Mouse (Mus musculus) stomach, embryonic 15.5 days (tissue): ENCODE data around the gene Nt5c2. TPM values are rescaled to one million over a fixed set of nuclear protein-coding genes. Genes with fewer than 3 reads are reported as not detected.
A peak's percentile ranks its signal among the peaks of the same experiment; 100 is the strongest.

ENCODE experiments used
- ATAC-seq: fragments of 200-750 bp; cut with Nextera tagmentation; 2 replicates; pipeline ENCODE4 v1.8.0; 2017; ENCODE audit warnings: low read depth, moderate number of reproducible peaks, moderate TSS enrichment; ENCODE audit not compliant: insufficient read depth, low FRiP score
- H3K27ac ChIP-seq: fragments of 300-500 bp; sonication (generic); 2 replicates; pipeline ENCODE4 v1.5.1; 2015; ENCODE audit warnings: mild to moderate bottlenecking, inconsistent platforms
- H3K27me3 ChIP-seq: fragments of 300-500 bp; sonication (generic); replicated peaks from 2 replicates; pipeline ENCODE4 v1.6.1; 2015; ENCODE audit warnings: inconsistent platforms
- H3K36me3 ChIP-seq: fragments of 300-500 bp; sonication (generic); 2 replicates; pipeline ENCODE4 v1.6.1; 2015; ENCODE audit warnings: inconsistent platforms
- H3K4me1 ChIP-seq: fragments of 300-500 bp; sonication (generic); 2 replicates; pipeline ENCODE4 v1.6.1; 2015; ENCODE audit warnings: inconsistent platforms
- H3K4me2 ChIP-seq: fragments of 300-500 bp; sonication (generic); 2 replicates; pipeline ENCODE4 v1.6.1; 2015; ENCODE audit warnings: mild to moderate bottlenecking, inconsistent platforms
- H3K4me3 ChIP-seq: fragments of 300-500 bp; sonication (generic); replicated peaks from 2 replicates; pipeline ENCODE4 v1.5.1; 2015; ENCODE audit warnings: inconsistent platforms
- H3K9ac ChIP-seq: fragments of 300-500 bp; sonication (generic); 2 replicates; pipeline ENCODE4 v1.6.1; 2015; ENCODE audit warnings: inconsistent platforms
- H3K9me3 ChIP-seq: fragments of 300-500 bp; sonication (generic); 2 replicates; pipeline ENCODE4 v1.6.1; 2016; ENCODE audit warnings: inconsistent platforms
- WGBS: fragments of 180-500 bp; shearing (Covaris S2); methylation state at CpG from one replicate; pipeline ENCODE4 v1.1.7; 2015; 5-methylcytosine and 5-hydroxymethylcytosine counted together
- polyA plus RNA-seq: library from polyadenylated mRNA; unstranded; fragments of >200 nt; fragmentation: Nextera tagmentation; extraction: Ambion mirVana; gene quantifications from 2 replicates; pipeline ENCODE4 v1.2.1, GENCODE M21; 2015

Gene Nt5c2
- polyA plus RNA-seq, 1 experiment from 2014 or later = 69.4 TPM

DNA sequence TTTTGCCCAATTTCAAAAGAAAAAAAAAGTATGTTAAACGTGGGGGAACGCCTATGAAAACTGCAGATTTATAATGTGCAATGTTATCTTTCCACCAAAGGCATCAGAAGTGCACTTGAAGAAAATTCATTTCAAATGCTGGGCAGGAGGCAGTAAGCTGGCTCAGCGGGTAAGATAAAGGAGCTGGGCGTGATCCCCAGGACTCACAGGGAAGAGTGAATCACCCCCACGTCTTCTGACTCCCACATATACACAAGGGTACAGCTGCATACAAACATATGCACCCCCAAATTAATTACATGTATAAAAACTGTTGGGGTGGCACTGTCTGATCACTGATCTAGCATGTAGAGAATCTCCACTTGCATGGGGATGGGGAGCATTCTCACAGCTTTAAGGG, 82.3 kb downstream of the Nt5c2 start:
- Histone ChIP-seq H3K4me2 (no peak overlapping the region), H3K36me3 (no peaks in the 10 kb centered on the region), H3K9ac (no peak overlapping the region), H3K4me3 (no peak overlapping the region), H3K9me3 (no peaks in the 10 kb centered on the region), H3K27ac (no peak overlapping the region), H3K4me1 (peaks cover 1% of the 10 kb centered on the region; the same call in 1 of the 2 replicates), H3K27me3 (no peaks in the 10 kb centered on the region)
- WGBS = 72% methylated on average over 5 of the region's 5 CpGs
- no peak for ATAC-seq

DNA sequence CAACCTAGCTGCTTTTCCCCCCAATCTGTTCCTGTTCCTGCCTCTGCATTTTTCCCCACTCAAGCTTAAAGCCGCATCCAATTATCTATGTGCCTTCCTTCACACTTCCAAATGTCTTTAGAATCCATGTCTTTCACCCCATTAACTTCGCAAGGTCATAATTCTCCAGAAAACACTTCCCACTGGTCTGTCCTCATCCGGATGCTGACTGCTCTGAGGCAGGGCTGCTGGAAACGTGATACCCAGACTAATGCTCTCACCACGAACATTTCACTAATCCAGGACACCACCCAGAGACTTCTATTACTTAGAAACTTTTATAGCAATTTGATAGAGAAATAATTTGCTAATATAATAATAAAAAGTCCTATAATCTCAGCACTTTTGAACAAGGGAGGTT, 84.9 kb downstream of the Nt5c2 start:
- Histone ChIP-seq H3K36me3 (no peaks in the 10 kb centered on the region), H3K4me2 (no peak overlapping the region), H3K27me3 (no peaks in the 10 kb centered on the region), H3K4me1 (peaks cover 10% of the 10 kb centered on the region), H3K9me3 (no peaks in the 10 kb centered on the region), H3K27ac (no peak overlapping the region), H3K4me3 (no peak overlapping the region), H3K9ac (no peak overlapping the region)
- 74% methylated on average over 5 of the region's 5 CpGs for WGBS
- no peak for ATAC-seq

DNA sequence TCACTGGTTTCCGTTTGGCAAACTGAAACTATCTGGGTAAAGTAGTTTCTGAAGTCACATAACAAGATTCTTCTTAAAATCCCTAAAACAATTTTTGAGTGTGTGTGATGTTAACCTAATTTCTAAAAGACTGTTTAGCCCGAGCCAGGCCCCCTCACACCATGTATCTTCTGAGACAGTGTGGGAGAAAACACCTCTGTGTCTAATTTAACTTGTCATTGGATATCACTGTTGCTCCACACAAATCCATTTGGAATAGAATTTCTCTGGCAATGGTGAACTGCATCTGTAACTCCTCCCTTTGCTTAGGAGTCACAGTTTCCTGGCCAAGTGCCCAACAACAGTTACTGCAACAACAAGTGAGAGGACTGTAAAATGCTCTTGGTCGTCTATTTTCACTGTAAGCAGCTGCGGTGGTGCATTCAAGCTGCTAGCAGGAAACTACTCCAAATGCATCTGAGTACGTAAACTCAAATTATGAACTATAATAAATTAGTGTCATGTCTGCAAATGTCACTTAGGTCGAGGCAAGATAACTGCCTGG, 85.8 kb downstream of the Nt5c2 start:
- Histone ChIP-seq H3K4me1 (peaks cover 10% of the 10 kb centered on the region), H3K27me3 (no peaks in the 10 kb centered on the region), H3K4me2 (no peak overlapping the region), H3K27ac (no peak overlapping the region), H3K36me3 (no peaks in the 10 kb centered on the region), H3K9me3 (no peaks in the 10 kb centered on the region), H3K9ac (no peak overlapping the region), H3K4me3 (no peak overlapping the region)
- WGBS = 38% methylated on average over 6 of the region's 6 CpGs
- no peak for ATAC-seq

DNA sequence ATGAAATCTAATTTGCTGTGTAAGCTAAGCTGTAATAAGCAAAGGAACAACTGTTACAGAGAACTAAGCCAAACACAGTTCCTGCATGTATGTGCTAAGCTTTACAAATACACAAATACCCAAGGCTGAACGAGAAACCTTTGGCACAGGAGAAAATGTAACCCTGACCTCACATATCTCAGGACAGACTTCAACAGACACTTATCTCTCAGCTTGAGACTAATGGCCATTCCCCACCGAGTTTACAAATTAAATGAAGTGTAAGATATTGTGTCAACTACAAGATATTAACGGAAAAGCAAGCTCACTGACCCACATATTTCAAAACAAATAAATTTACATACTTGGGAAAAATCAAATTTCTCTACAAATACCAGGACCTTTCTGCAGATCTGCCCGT, 86.8 kb downstream of the Nt5c2 start:
- no peak for ATAC-seq
- Histone ChIP-seq H3K9ac (no peak overlapping the region), H3K36me3 (no peaks in the 10 kb centered on the region), H3K4me1 (peaks cover 10% of the 10 kb centered on the region), H3K27me3 (no peaks in the 10 kb centered on the region), H3K9me3 (no peaks in the 10 kb centered on the region), H3K27ac (no peak overlapping the region), H3K4me2 (no peak overlapping the region), H3K4me3 (no peak overlapping the region)
- 42% methylated on average over 4 of the region's 4 CpGs for WGBS

DNA sequence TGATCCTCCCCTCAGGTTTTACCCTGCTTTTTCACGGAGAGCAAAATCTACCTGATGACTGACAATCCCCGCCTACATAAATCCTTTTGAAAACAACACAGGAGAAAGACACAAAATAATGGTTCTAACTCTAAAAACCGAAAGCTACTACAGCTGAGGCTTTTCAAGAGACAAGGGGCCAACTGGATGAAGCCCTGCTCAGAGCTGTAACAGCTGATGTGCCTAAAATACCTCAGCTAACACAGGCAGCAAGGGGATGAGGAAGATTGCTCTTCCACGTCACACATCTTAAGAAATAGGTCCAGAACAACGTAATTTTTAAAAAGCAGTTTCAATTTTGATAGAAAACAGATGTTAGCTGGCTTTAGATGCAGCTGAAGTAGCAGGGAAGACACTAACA, 88.0 kb downstream of the Nt5c2 start:
- Histone ChIP-seq H3K27ac (no peak overlapping the region), H3K4me2 (no peak overlapping the region), H3K36me3 (no peaks in the 10 kb centered on the region), H3K4me1 (peaks cover 10% of the 10 kb centered on the region), H3K27me3 (no peaks in the 10 kb centered on the region), H3K9me3 (no peaks in the 10 kb centered on the region), H3K4me3 (no peak overlapping the region), H3K9ac (no peak overlapping the region)
- 29% methylated on average over 5 of the region's 5 CpGs for WGBS
- no peak for ATAC-seq

DNA sequence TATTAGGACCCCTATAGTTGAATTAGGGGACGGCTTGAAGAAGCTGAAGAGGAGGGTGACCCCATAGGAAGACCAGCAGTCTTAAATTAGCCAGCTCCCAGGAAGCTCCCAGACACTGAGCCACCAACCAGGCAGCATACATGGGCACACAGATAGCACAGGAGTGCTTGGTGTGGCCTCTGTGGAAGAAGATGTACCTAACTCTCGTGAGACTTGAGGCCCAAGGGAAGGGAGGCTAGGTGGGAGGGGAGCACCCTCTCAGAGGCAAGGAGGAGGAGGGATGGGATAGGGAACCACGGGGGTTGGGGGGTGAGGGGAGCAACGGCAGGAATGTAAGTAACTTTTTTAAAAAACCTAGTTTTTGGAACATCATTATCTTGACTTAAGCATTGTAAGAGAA, 88.6 kb downstream of the Nt5c2 start:
- 47% methylated on average over 4 of the region's 4 CpGs for WGBS
- no peak overlapping the region for H3K4me2 ChIP-seq
- no peaks in the 10 kb centered on the region for H3K9me3 ChIP-seq
- H3K9ac ChIP-seq = no peak overlapping the region
- H3K4me3 ChIP-seq = no peak overlapping the region
- H3K27me3 ChIP-seq = no peaks in the 10 kb centered on the region
- H3K4me1 ChIP-seq = peaks cover 10% of the 10 kb centered on the region
- 0 out of 2 replicates have a peak overlapping the region, but pooled peaks have one; percentile 7 for H3K27ac ChIP-seq
- H3K36me3 ChIP-seq = no peaks in the 10 kb centered on the region
- no peak for ATAC-seq

DNA sequence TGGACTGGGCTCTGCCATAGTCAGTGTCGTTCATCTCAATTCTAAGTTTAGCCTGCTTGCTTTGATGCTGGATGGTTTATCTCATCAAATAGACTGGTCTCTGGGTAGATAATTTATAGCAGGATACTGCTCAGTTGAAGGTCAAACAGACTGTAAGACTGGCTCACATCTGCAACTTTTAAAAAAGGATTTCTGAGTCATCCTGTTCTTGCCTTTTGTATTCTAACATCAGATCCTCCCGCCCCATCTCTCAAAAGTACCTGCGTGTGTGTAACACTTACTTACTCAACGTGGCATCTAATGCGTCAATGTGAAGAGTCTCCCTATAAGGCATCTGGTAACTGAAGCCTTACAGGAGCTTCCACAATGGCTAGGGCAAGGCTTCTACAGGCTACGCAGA, 94.4 kb downstream of the Nt5c2 start:
- Histone ChIP-seq H3K36me3 (no peaks in the 10 kb centered on the region), H3K9ac (no peak overlapping the region)

DNA sequence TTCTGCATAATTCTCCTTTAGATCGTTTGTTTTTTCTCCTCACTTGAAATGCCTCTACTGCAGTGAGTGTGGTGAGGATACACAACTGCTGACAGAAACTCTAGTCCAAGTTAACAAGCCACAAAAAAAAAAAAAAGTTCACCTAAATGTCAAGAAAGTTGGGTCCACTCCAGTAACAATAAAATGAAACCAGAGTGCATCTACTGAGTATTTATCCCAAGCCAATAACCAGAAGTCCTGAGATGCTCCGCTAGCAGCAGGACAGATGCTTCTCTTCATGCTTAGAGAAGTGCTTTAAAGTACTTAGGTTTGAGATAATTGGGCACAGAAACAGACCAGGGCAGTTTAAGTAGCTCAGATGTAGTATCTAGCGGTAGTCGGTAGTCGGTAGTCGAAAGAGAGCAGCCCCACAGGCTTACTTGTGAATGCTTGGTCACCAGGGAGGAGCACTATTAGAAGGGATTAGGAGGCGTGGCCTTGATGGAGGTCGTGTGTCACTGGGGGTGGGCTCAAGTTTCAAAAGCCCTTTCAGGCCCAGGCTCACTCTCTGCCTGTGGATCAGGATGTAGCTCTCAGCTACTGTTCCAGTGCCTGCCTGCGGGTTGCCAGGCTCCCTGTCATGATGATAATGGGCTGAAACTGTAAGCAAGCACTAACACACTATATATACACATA, 99.4 kb downstream of the Nt5c2 start:
- H3K4me3 ChIP-seq = no peak overlapping the region

More for the DNA sequence above, 94.4 kb downstream of the Nt5c2 start:
- no peaks in the 10 kb centered on the region for H3K9me3 ChIP-seq
- H3K4me2 ChIP-seq = no peak overlapping the region
- H3K4me1 ChIP-seq = no peaks in the 10 kb centered on the region
- H3K27ac ChIP-seq = no peak overlapping the region
- WGBS = 81% methylated on average over 6 of the region's 6 CpGs
- H3K27me3 ChIP-seq = no peaks in the 10 kb centered on the region
- H3K4me3 ChIP-seq = no peak overlapping the region
- no peak for ATAC-seq

DNA sequence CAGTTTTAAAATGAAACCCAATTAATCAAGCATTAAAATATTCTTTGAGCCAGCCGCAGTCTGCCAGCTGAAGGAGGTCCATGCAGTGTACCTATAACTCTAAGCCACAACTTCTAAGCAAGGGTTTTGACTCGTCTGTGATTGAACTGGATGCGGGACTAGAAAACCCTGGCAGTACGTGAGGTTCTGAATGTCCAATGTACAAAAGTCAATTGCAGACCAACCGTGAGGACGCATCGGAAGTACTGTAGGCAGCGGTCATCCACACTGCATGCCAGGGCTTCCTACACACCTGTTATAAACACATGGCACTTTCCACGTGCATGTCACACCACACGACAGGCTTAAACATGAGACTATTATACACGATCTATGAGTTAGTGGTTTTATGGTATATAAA, 101.3 kb downstream of the Nt5c2 start:
- 91% methylated on average over 11 of the region's 11 CpGs for WGBS
- ATAC-seq = no peak
- H3K9me3 ChIP-seq = no peaks in the 10 kb centered on the region
- H3K4me1 ChIP-seq = no peaks in the 10 kb centered on the region
- no peak overlapping the region for H3K4me3 ChIP-seq
- no peak overlapping the region for H3K27ac ChIP-seq
- H3K27me3 ChIP-seq = no peaks in the 10 kb centered on the region
- no peaks in the 10 kb centered on the region for H3K36me3 ChIP-seq
- H3K4me2 ChIP-seq = no peak overlapping the region
- no peak overlapping the region for H3K9ac ChIP-seq

More for the DNA sequence above, 99.4 kb downstream of the Nt5c2 start:
- no peak for ATAC-seq
- Histone ChIP-seq H3K36me3 (no peaks in the 10 kb centered on the region), H3K4me2 (no peak overlapping the region), H3K27ac (no peak overlapping the region), H3K9ac (no peak overlapping the region), H3K27me3 (no peaks in the 10 kb centered on the region), H3K4me1 (no peaks in the 10 kb centered on the region), H3K9me3 (no peaks in the 10 kb centered on the region)
- 69% methylated on average over 9 of the region's 9 CpGs for WGBS

DNA sequence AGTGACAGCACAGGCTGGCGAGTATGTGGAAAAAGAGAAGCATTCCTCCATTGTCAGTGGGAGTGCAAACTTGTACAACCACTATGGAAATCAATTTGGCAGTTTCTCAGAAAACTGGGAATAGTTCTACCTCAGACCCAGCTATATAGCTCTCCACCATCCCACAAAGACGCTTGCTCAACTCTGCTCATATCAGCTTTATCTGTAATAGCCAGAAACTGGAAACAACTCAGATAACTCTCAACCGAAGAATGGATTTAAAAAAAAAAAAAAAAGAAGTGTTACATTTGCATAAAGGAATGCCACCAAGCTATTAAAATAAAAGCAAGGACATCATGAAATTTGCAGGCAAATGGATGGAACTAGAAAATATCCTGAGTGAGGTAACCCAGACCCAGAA, 103.5 kb downstream of the Nt5c2 start:
- H3K27ac ChIP-seq = no peak overlapping the region
- H3K4me3 ChIP-seq = no peak overlapping the region
- ATAC-seq = no peak
- WGBS = 75% methylated on average over 3 of the region's 3 CpGs
- H3K9me3 ChIP-seq = no peaks in the 10 kb centered on the region
- H3K4me1 ChIP-seq = no peaks in the 10 kb centered on the region
- H3K4me2 ChIP-seq = no peak overlapping the region
- no peaks in the 10 kb centered on the region for H3K27me3 ChIP-seq
- 0 out of 2 replicates have a peak, but pooled peaks cover 4% of the 10 kb centered on the region for H3K36me3 ChIP-seq
- H3K9ac ChIP-seq = no peak overlapping the region

DNA sequence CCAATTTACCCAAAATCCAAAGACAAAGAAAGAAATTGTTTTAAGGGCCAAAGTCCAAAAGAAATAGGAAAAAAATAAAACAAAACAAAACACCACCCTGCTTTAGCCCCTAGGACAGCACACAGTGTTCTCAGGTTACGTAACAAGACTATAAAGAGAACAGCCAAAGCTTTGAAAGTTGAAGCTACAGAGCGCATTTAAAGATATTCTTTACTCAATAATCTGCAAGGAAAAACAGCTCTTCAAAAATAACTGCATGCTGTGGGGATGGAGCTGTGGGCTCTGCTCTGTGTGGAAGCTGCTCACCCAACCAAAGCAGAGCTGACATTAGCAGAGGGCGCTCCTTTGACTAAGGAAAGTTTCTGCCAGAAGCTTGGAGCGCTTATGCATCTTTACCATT, 106.0 kb downstream of the Nt5c2 start:
- H3K36me3 ChIP-seq = 0 out of 2 replicates have a peak, but pooled peaks cover 4% of the 10 kb centered on the region
- ATAC-seq = no peak
- no peak overlapping the region for H3K4me2 ChIP-seq
- H3K27ac ChIP-seq = no peak overlapping the region
- no peak overlapping the region for H3K4me3 ChIP-seq
- no peaks in the 10 kb centered on the region for H3K4me1 ChIP-seq
- H3K9ac ChIP-seq = no peak overlapping the region
- 79% methylated on average over 4 of the region's 4 CpGs for WGBS
- no peaks in the 10 kb centered on the region for H3K9me3 ChIP-seq
- H3K27me3 ChIP-seq = no peaks in the 10 kb centered on the region

DNA sequence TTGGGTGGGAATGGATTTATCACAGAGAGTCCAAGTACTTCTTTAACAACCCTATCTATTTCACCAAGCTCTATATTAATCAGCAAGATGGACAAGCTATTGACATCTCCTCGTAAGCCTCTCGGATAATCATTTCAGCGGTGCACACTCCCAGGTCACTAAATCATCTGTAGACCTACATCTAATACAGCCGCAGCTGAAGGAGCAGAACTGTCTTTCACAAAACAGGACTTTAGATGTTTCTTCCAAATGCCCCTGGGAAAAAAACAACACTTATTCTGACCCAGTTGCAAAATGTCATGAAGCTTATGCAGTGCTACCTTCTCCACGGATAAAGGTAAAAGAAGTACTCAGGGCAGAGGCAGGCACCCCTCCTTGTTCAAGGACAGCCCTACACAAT, 106.7 kb downstream of the Nt5c2 start:
- no peaks in the 10 kb centered on the region for H3K4me1 ChIP-seq
- H3K27me3 ChIP-seq = no peaks in the 10 kb centered on the region
- H3K36me3 ChIP-seq = 0 out of 2 replicates have a peak, but pooled peaks cover 4% of the 10 kb centered on the region
- H3K4me2 ChIP-seq = no peak overlapping the region
- H3K9me3 ChIP-seq = no peaks in the 10 kb centered on the region
- H3K9ac ChIP-seq = no peak overlapping the region
- 80% methylated on average over 5 of the region's 5 CpGs for WGBS
- H3K4me3 ChIP-seq = no peak overlapping the region
- ATAC-seq = no peak
- H3K27ac ChIP-seq = no peak overlapping the region
